Mouse (Mus musculus) embryonic facial prominence, embryonic 15.5 days (tissue): ENCODE measurements around the gene Suco. TPM values are rescaled to one million over a fixed set of nuclear protein-coding genes. Genes with fewer than 3 reads are reported as not detected.

Experiments used
- ATAC-seq: fragments of 200-750 bp; cut with Nextera tagmentation; 2 replicates; pipeline ENCODE4 v1.8.0; 2017; ENCODE audit warnings: low read depth, moderate TSS enrichment; ENCODE audit not compliant: insufficient number of reproducible peaks, low FRiP score, low TSS enrichment
- H3K27ac ChIP-seq: fragments of 300-500 bp; sonication (generic); replicated peaks from 2 replicates; pipeline ENCODE4 v1.5.1; 2015; ENCODE audit warnings: mild to moderate bottlenecking, inconsistent platforms
- H3K27me3 ChIP-seq: fragments of 300-500 bp; sonication (generic); 2 replicates; pipeline ENCODE4 v1.6.1; 2015; ENCODE audit warnings: inconsistent platforms
- H3K36me3 ChIP-seq: fragments of 300-500 bp; sonication (generic); 2 replicates; pipeline ENCODE4 v1.6.1; 2015; ENCODE audit warnings: mild to moderate bottlenecking, inconsistent platforms
- H3K4me1 ChIP-seq: fragments of 300-500 bp; sonication (generic); 2 replicates; pipeline ENCODE4 v1.6.1; 2015; ENCODE audit warnings: inconsistent platforms
- H3K4me2 ChIP-seq: fragments of 300-500 bp; sonication (generic); replicated peaks from 2 replicates; pipeline ENCODE4 v1.6.1; 2015; ENCODE audit warnings: mild to moderate bottlenecking, inconsistent platforms
- H3K4me3 ChIP-seq: fragments of 300-500 bp; sonication (generic); replicated peaks from 2 replicates; pipeline ENCODE4 v1.5.1; 2015; ENCODE audit warnings: mild to moderate bottlenecking, inconsistent platforms
- H3K9ac ChIP-seq: fragments of 300-500 bp; sonication (generic); 2 replicates; pipeline ENCODE4 v1.6.1; 2015; ENCODE audit warnings: inconsistent platforms
- H3K9me3 ChIP-seq: fragments of 300-500 bp; sonication (generic); replicated peaks from 2 replicates; pipeline ENCODE4 v1.6.1; 2016; ENCODE audit warnings: inconsistent platforms
- WGBS: fragments of 180-500 bp; shearing (Covaris S2); methylation state at CpG from one replicate; pipeline ENCODE4 v1.1.7; 2015; 5-methylcytosine and 5-hydroxymethylcytosine counted together
- polyA plus RNA-seq: library from polyadenylated mRNA; unstranded; fragments of >200 nt; fragmentation: Nextera tagmentation; extraction: Ambion mirVana; gene quantifications from 2 replicates; pipeline ENCODE4 v1.2.1, GENCODE M21; 2015

The Suco gene
- 18.0 and 22.1 TPM in 2 replicates for polyA plus RNA-seq

GRCm38 (mm10) chr1:161876553-161877447, at the start of gene Suco:
TSS of gene Suco (minus strand) at chr1:161876682.
- Histone ChIP-seq H3K9ac (peak within 1 kb of the TSS; percentile 85), H3K36me3 (no peaks in the 10 kb centered on the region), H3K4me3 (peak within 1 kb of the TSS; percentile 89), H3K27ac (peak within 1 kb of the TSS; percentile 98), H3K4me2 (peak within 1 kb of the TSS; percentile 66), H3K9me3 (no peaks in the 10 kb centered on the region), H3K4me1 (peaks cover 23% of the 10 kb centered on the region), H3K27me3 (no peaks in the 10 kb centered on the region)
- ATAC-seq = peak; percentile 98
- under 1% methylated on average over 63 of the region's 74 CpGs for WGBS

- H3K4me1 ChIP-seq = no peaks in the 10 kb centered on the region
- H3K27me3 ChIP-seq = no peaks in the 10 kb centered on the region
- ATAC-seq = no peak
- no peaks in the 10 kb centered on the region for H3K9me3 ChIP-seq
- no peak overlapping the region for H3K9ac ChIP-seq
- H3K27ac ChIP-seq = no peak overlapping the region
- no peaks in the 10 kb centered on the region for H3K36me3 ChIP-seq
- 73% methylated on average over 13 of the region's 13 CpGs for WGBS
- no peak overlapping the region for H3K4me2 ChIP-seq
- no peak overlapping the region for H3K4me3 ChIP-seq
Observed at GRCm38 (mm10) chr1:161925281-161925805, 48.9 kb upstream of the Suco start.

GRCm38 (mm10) chr1:161924321-161924720, 47.8 kb upstream of the Suco start:
- no peak overlapping the region for H3K4me3 ChIP-seq
- no peak overlapping the region for H3K9ac ChIP-seq
- no peak overlapping the region for H3K27ac ChIP-seq
- H3K27me3 ChIP-seq = no peaks in the 10 kb centered on the region
- 52% methylated on average over 3 of the region's 3 CpGs for WGBS
- no peaks in the 10 kb centered on the region for H3K9me3 ChIP-seq
- no peak for ATAC-seq
- H3K4me2 ChIP-seq = no peak overlapping the region
- no peaks in the 10 kb centered on the region for H3K4me1 ChIP-seq
- no peaks in the 10 kb centered on the region for H3K36me3 ChIP-seq

- Histone ChIP-seq H3K27me3 (no peaks in the 10 kb centered on the region), H3K36me3 (no peaks in the 10 kb centered on the region), H3K4me2 (no peak overlapping the region), H3K27ac (no peak overlapping the region), H3K9ac (no peak overlapping the region), H3K4me1 (no peaks in the 10 kb centered on the region), H3K9me3 (no peaks in the 10 kb centered on the region), H3K4me3 (no peak overlapping the region)
- 82% methylated on average over 6 of the region's 6 CpGs for WGBS
- no peak for ATAC-seq
Observed at GRCm38 (mm10) chr1:161921928-161922327, 45.4 kb upstream of the Suco start.

GRCm38 (mm10) chr1:161920475-161921454, 44.3 kb upstream of the Suco start:
- ATAC-seq = no peak
- Histone ChIP-seq H3K27me3 (no peaks in the 10 kb centered on the region), H3K9ac (no peak overlapping the region), H3K4me2 (no peak overlapping the region), H3K36me3 (no peaks in the 10 kb centered on the region), H3K27ac (no peak overlapping the region), H3K4me1 (no peaks in the 10 kb centered on the region), H3K4me3 (no peak overlapping the region), H3K9me3 (no peaks in the 10 kb centered on the region)
- WGBS = 74% methylated on average over 9 of the region's 9 CpGs

GRCm38 (mm10) chr1:161919594-161919993, 43.1 kb upstream of the Suco start:
- Histone ChIP-seq H3K4me2 (no peak overlapping the region), H3K36me3 (no peaks in the 10 kb centered on the region), H3K9ac (no peak overlapping the region), H3K4me3 (no peak overlapping the region), H3K27ac (no peak overlapping the region), H3K9me3 (no peaks in the 10 kb centered on the region), H3K4me1 (no peaks in the 10 kb centered on the region), H3K27me3 (no peaks in the 10 kb centered on the region)
- ATAC-seq = no peak
- WGBS = 94% methylated on average over 2 of the region's 2 CpGs

- no peak overlapping the region for H3K27ac ChIP-seq
- no peak for ATAC-seq
- no peak overlapping the region for H3K4me2 ChIP-seq
- no peaks in the 10 kb centered on the region for H3K9me3 ChIP-seq
- H3K9ac ChIP-seq = no peak overlapping the region
- H3K4me1 ChIP-seq = no peaks in the 10 kb centered on the region
- no peaks in the 10 kb centered on the region for H3K36me3 ChIP-seq
- 39% methylated on average over 7 of the region's 7 CpGs for WGBS
- no peaks in the 10 kb centered on the region for H3K27me3 ChIP-seq
- H3K4me3 ChIP-seq = no peak overlapping the region
Observed at GRCm38 (mm10) chr1:161918682-161919372, 42.3 kb upstream of the Suco start.

- no peaks in the 10 kb centered on the region for H3K4me1 ChIP-seq
- H3K4me2 ChIP-seq = no peak overlapping the region
- H3K27me3 ChIP-seq = no peaks in the 10 kb centered on the region
- ATAC-seq = no peak
- no peak overlapping the region for H3K9ac ChIP-seq
- no peak overlapping the region for H3K4me3 ChIP-seq
- no peak overlapping the region for H3K27ac ChIP-seq
- no peaks in the 10 kb centered on the region for H3K9me3 ChIP-seq
- H3K36me3 ChIP-seq = no peaks in the 10 kb centered on the region
- WGBS = 81% methylated on average over 3 of the region's 3 CpGs
Observed at GRCm38 (mm10) chr1:161917940-161918484, 41.5 kb upstream of the Suco start.

GRCm38 (mm10) chr1:161916036-161916435, 39.6 kb upstream of the Suco start:
- H3K4me1 ChIP-seq = no peaks in the 10 kb centered on the region
- H3K9ac ChIP-seq = no peak overlapping the region
- 21% methylated on average over 3 of the region's 3 CpGs for WGBS
- H3K4me2 ChIP-seq = no peak overlapping the region
- ATAC-seq = no peak
- H3K36me3 ChIP-seq = no peaks in the 10 kb centered on the region
- no peaks in the 10 kb centered on the region for H3K27me3 ChIP-seq
- no peak overlapping the region for H3K4me3 ChIP-seq
- H3K9me3 ChIP-seq = no peaks in the 10 kb centered on the region
- H3K27ac ChIP-seq = no peak overlapping the region

GRCm38 (mm10) chr1:161913648-161913984, 37.1 kb upstream of the Suco start:
- no peak overlapping the region for H3K4me3 ChIP-seq
- H3K9ac ChIP-seq = no peak overlapping the region
- H3K4me1 ChIP-seq = no peaks in the 10 kb centered on the region
- H3K27me3 ChIP-seq = no peaks in the 10 kb centered on the region
- H3K9me3 ChIP-seq = no peaks in the 10 kb centered on the region
- no peak for ATAC-seq
- H3K36me3 ChIP-seq = no peaks in the 10 kb centered on the region
- 50% methylated on average over 7 of the region's 7 CpGs for WGBS
- no peak overlapping the region for H3K27ac ChIP-seq
- no peak overlapping the region for H3K4me2 ChIP-seq
